Mouse (Mus musculus) CH12.LX (cell line): ENCODE results near the gene Ybx3. TPM values are rescaled to one million over a fixed set of nuclear protein-coding genes. Genes with fewer than 3 reads are reported as not detected.

Source experiments
- DNase-seq: peaks from one replicate; pipeline ENCODE4 v3.0.0-alpha.2; 2013; ENCODE audit errors: extremely low read depth
- H3K27ac ChIP-seq: 2 replicates; pipeline ENCODE4 v1.5.1; 2012; ENCODE audit warnings: low read depth, mild to moderate bottlenecking, control low read depth, moderate library complexity; ENCODE audit not compliant: insufficient read depth
- H3K27me3 ChIP-seq: replicated peaks from 2 replicates; pipeline ENCODE3; 2012; ENCODE audit warnings: inconsistent platforms
- H3K36me3 ChIP-seq, 2 experiments: replicated peaks in 1 of 2; 2 replicates each; pipeline versions ENCODE3 to v1.6.1; 2012; ENCODE audit warnings: inconsistent platforms in 1 of 2, low read length in 1 of 2, mild to moderate bottlenecking in 1 of 2, mixed read lengths in 1 of 2, moderate library complexity in 1 of 2; ENCODE audit not compliant: control insufficient read depth in 1 of 2, insufficient read depth in 1 of 2
- H3K4me1 ChIP-seq, 2 experiments: 2 replicates each; pipeline ENCODE4 v1.6.1; 2012; ENCODE audit warnings: inconsistent platforms in 1 of 2, moderate library complexity in 1 of 2; ENCODE audit not compliant: insufficient read depth in 2 of 2, control insufficient read depth in 1 of 2
- H3K4me2 ChIP-seq: 2 replicates; pipeline ENCODE4 v1.6.1; 2012; ENCODE audit warnings: low read depth, mild to moderate bottlenecking, control low read depth; ENCODE audit not compliant: poor library complexity, insufficient read depth, severe bottlenecking
- H3K4me3 ChIP-seq, 3 experiments: fragments of 150-350 bp in 1 of 3; sonication (generic) in 1 of 3; replicated peaks in 1 of 3; 2 replicates each; pipeline versions ENCODE3 to v1.5.1; 2011 to 2012; ENCODE audit warnings: low read depth in 2 of 3, low read length in 2 of 3, mild to moderate bottlenecking in 2 of 3, moderate library complexity in 2 of 3, control low read depth in 1 of 3, improper control_type of control experiment in 1 of 3, inconsistent platforms in 1 of 3, mixed read lengths in 1 of 3; ENCODE audit not compliant: poor library complexity in 1 of 3
- H3K79me2 ChIP-seq: replicated peaks from 2 replicates; pipeline ENCODE4 v1.6.1; 2012; ENCODE audit warnings: mild to moderate bottlenecking, moderate library complexity; ENCODE audit not compliant: control insufficient read depth, poor library complexity, insufficient read depth, severe bottlenecking; ENCODE audit errors: extremely low read depth
- H3K9ac ChIP-seq: 2 replicates; pipeline ENCODE4 v1.6.1; 2012; ENCODE audit warnings: low read depth, mild to moderate bottlenecking, control low read depth, moderate library complexity; ENCODE audit not compliant: insufficient read depth
- H3K9me3 ChIP-seq: replicated peaks from 2 replicates; pipeline ENCODE3; 2012; ENCODE audit warnings: low read length, inconsistent platforms, mixed read lengths
- CHD2 ChIP-seq: IDR thresholded peaks from 2 replicates; pipeline ENCODE4 v1.6.1; 2011; ENCODE audit warnings: low read length, improper control_type of control experiment
- E2F4 ChIP-seq: IDR thresholded peaks from 2 replicates; pipeline ENCODE4 v1.6.1; 2011; ENCODE audit warnings: low read depth, low read length, improper control_type of control experiment; ENCODE audit not compliant: insufficient replicate concordance
- ELF1 ChIP-seq: IDR thresholded peaks from 2 replicates; pipeline ENCODE4 v1.6.1; 2014; ENCODE audit warnings: low read depth, mild to moderate bottlenecking, inconsistent platforms, low read length, improper control_type of control experiment
- GABPA ChIP-seq: IDR thresholded peaks from 2 replicates; pipeline ENCODE4 v1.6.1; 2012; ENCODE audit warnings: low read depth, low read length, improper control_type of control experiment, inconsistent platforms; ENCODE audit not compliant: insufficient replicate concordance
- JUN ChIP-seq: IDR thresholded peaks from 2 replicates; pipeline ENCODE4 v1.6.1; 2011; ENCODE audit warnings: low read depth, mild to moderate bottlenecking, low read length, improper control_type of control experiment, moderate library complexity; ENCODE audit not compliant: insufficient read depth
- JUND ChIP-seq: conservative IDR thresholded peaks from 2 replicates; pipeline ENCODE4 v1.6.1; 2011; ENCODE audit warnings: low read depth, low read length, improper control_type of control experiment
- MAFK ChIP-seq: IDR thresholded peaks from 2 replicates; pipeline ENCODE4 v1.6.1; 2011; ENCODE audit warnings: low read length, improper control_type of control experiment; ENCODE audit not compliant: insufficient replicate concordance
- MAX ChIP-seq: IDR thresholded peaks from 2 replicates; pipeline ENCODE4 v1.6.1; 2011; ENCODE audit warnings: low read length, improper control_type of control experiment
- NELFE ChIP-seq: IDR thresholded peaks from 2 replicates; pipeline ENCODE4 v1.6.1; 2011; ENCODE audit warnings: low read depth, low read length, improper control_type of control experiment
- POLR2A ChIP-seq: IDR thresholded peaks from 2 replicates; pipeline ENCODE4 v1.6.1; 2011; ENCODE audit warnings: low read depth, mild to moderate bottlenecking, improper control_type of control experiment, low read length
- POLR2AphosphoS2 ChIP-seq: IDR thresholded peaks from 2 replicates; pipeline ENCODE4 v1.6.1; 2011; ENCODE audit warnings: low read depth, low read length, improper control_type of control experiment
- RAD21 ChIP-seq: IDR thresholded peaks from 2 replicates; pipeline ENCODE4 v1.6.1; 2011; ENCODE audit warnings: low read depth, mild to moderate bottlenecking, low read length, improper control_type of control experiment, moderate library complexity
- TBP ChIP-seq: conservative IDR thresholded peaks from 2 replicates; pipeline ENCODE4 v1.6.1; 2011; ENCODE audit warnings: low read depth, low read length, improper control_type of control experiment
- USF2 ChIP-seq: conservative IDR thresholded peaks from 2 replicates; pipeline ENCODE4 v1.6.1; 2011; ENCODE audit warnings: low read depth, low read length, improper control_type of control experiment
- ZC3H11A ChIP-seq: IDR thresholded peaks from 2 replicates; pipeline ENCODE4 v1.6.1; 2012; ENCODE audit warnings: low read depth, mild to moderate bottlenecking, inconsistent platforms, low read length, improper control_type of control experiment
- ZNF384 ChIP-seq: IDR thresholded peaks from 2 replicates; pipeline ENCODE4 v1.6.1; 2012; ENCODE audit warnings: low read depth, low read length, improper control_type of control experiment, inconsistent platforms
- dilution Hi-C: fragments of 300-500 bp; cut with MboI; formaldehyde crosslinking; loops from 2 replicates; pipeline ENCODE4 v1.14.3; 2020; ENCODE audit warnings: low sequenced_read_pairs; ENCODE audit not compliant: extremely low pct_unique_long_range_greater_than_20kb, extremely low pct_ligation_motif_present
- in situ Hi-C: fragments of 300-500 bp; cut with MboI; formaldehyde crosslinking; loops from 3 replicates; pipeline ENCODE4 v1.14.3; 2019; ENCODE audit warnings: low sequenced_read_pairs, low pct_ligation_motif_present, low pct_unique_long_range_greater_than_20kb, mixed read lengths
- polyA plus RNA-seq: library from polyadenylated mRNA; unstranded; fragments of >175 nt; gene quantifications from 2 replicates; pipeline ENCODE4 v1.2.1, GENCODE M21; 2012; ENCODE audit warnings: low read depth; ENCODE audit not compliant: insufficient read length
- total RNA-seq, 2 experiments: library from RNA; depleted of rRNA; stranded (reverse); fragments of 300-350 nt in 1 of 2; fragments of >200 nt in 1 of 2; gene quantifications; 2 replicates each; pipeline ENCODE4 v1.2.3; 2012 to 2014

The Ybx3 gene
- total and polyA plus RNA-seq, 3 experiments, result 391 to 620 (median 410) TPM

- dilution Hi-C loops, result no loop called here
- in situ Hi-C loops, result loop anchor here (25.0 kb wide), 1 partner anchor 1776 kb away; the partner anchor contains the start of genes Klrd1 and Klre1
- TF ChIP-seq MAFK (no peak), POLR2AphosphoS2 (peak; percentile 42; the same call in 1 of the 2 replicates), GABPA (no peak), ZNF384 (peak; percentile 52), POLR2A (peak; percentile 34; the same call in 1 of the 2 replicates)
- Histone ChIP-seq H3K4me3 (no peak overlapping the region), H3K79me2 (no peaks in the 10 kb centered on the region; the same call in 1 of the 2 replicates), H3K9me3 (no peaks in the 10 kb centered on the region), H3K27ac (no peak overlapping the region), H3K4me2 (no peak overlapping the region), H3K36me3 (peaks cover 43 to 48% of the 10 kb centered on the region in 2 experiments), H3K4me1 (no peaks in the 10 kb centered on the region), H3K27me3 (no peaks in the 10 kb centered on the region), H3K9ac (no peak overlapping the region)
- no peak for DNase-seq
Observed at GRCm38 (mm10) chr6:131362987-131363765, 25.1 kb downstream of the Ybx3 start.

- Histone ChIP-seq H3K4me2 (no peak overlapping the region), H3K27ac (no peak overlapping the region), H3K9me3 (no peaks in the 10 kb centered on the region), H3K9ac (no peak overlapping the region), H3K4me3 (no peak overlapping the region), H3K4me1 (no peaks in the 10 kb centered on the region), H3K79me2 (no peaks in the 10 kb centered on the region), H3K27me3 (peaks cover 4% of the 10 kb centered on the region), H3K36me3 (peaks cover 19 to 23% of the 10 kb centered on the region in 2 experiments)
- dilution Hi-C loops (no loop called here), in situ Hi-C loops (loop anchor here (25.0 kb wide), 1 partner anchor 1773 kb away; the partner anchor contains the start of genes Klrd1 and Klre1)
- DNase-seq, result peak; percentile 68
- TF ChIP-seq MAX (no peak), JUND (no peak), NELFE (no peak), JUN (no peak), RAD21 (no peak), TBP (no peak), POLR2A (no peak), ZNF384 (no peak), E2F4 (no peak), USF2 (no peak), ZC3H11A (no peak), CHD2 (peak; percentile 65), ELF1 (0 out of 2 replicates have a peak, but pooled peaks have one; percentile 13), POLR2AphosphoS2 (no peak)
Observed at GRCm38 (mm10) chr6:131360693-131361092, 27.6 kb downstream of the Ybx3 start.
